Mouse (Mus musculus): ENCODE measurements at regions not wholly inside any gene's neighbourhood (a gene's known extent, or its start where the extent isn't known, plus 50 kb on each side); places are given as distances from the start of the nearest gene placed in this dataset.
"Not testable (repeated sequence)": the region's sequence is repeated elsewhere in the genome, so short reads cannot be mapped to it uniquely, and the experiment has no call there.

DNA sequence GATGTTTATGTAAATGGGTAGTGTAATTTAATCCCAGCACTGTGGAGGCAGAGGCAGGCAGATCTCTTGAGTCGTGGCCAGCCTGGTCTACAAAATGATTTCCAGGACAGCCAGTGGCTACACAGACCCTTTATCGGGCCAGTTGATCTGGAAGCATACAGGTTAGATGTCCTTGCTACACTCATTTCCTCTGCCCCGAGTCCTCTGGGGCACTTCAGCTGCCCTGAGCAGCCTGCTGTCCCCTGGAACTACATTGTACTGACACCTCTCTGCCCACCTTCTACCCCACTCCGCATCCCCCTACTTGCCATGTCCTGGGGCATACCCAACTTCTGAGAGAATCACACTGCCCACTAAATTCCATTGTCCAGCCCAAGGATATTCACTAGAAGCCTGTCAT lies 60.6 kb upstream of the Helt start:
- H3K36me3 ChIP-seq (ENCODE audit: control insufficient read depth, insufficient read depth): no peaks in the 10 kb centered on the region
- no peaks in the 10 kb centered on the region for H3K4me1 ChIP-seq (ENCODE audit: control insufficient read depth, insufficient read depth, low read length)
- H3K4me3 ChIP-seq (ENCODE audit: low read length): no peak overlapping the region
- H3K4me2 ChIP-seq (ENCODE audit: low read depth, low read length): no peak overlapping the region
- no peaks in the 10 kb centered on the region; the same call in 1 of the 2 replicates for H3K9me3 ChIP-seq (replicated peaks; ENCODE audit: control insufficient read depth, low read length)
- no peak overlapping the region for H3K9ac ChIP-seq (ENCODE audit: low read length)
- no peak overlapping the region for H3K27ac ChIP-seq (ENCODE audit: low read length)
- WGBS: 90% methylated on average over 4 of the region's 4 CpGs
- H3K27me3 ChIP-seq (ENCODE audit: control insufficient read depth, insufficient read depth, low read length): no peaks in the 10 kb centered on the region
- no peak for ATAC-seq (replicated peaks; ENCODE audit: extremely low read depth, insufficient read depth, low FRiP score)

GRCm38 (mm10) chr8:46357961-46358360 lies 63.5 kb upstream of the Helt start:
- not testable (repeated sequence) for H3K27ac ChIP-seq (ENCODE audit: low read length); H3K4me3 ChIP-seq (ENCODE audit: low read length); H3K4me2 ChIP-seq (ENCODE audit: low read depth, low read length); H3K9me3 ChIP-seq (replicated peaks; ENCODE audit: control insufficient read depth, low read length); H3K27me3 ChIP-seq (ENCODE audit: control insufficient read depth, insufficient read depth, low read length); H3K4me1 ChIP-seq (ENCODE audit: control insufficient read depth, insufficient read depth, low read length); H3K36me3 ChIP-seq (ENCODE audit: control insufficient read depth, insufficient read depth); ATAC-seq (replicated peaks; ENCODE audit: extremely low read depth, insufficient read depth, low FRiP score); H3K9ac ChIP-seq (ENCODE audit: low read length)
- 85% methylated on average over 9 of the region's 9 CpGs for WGBS

- no peaks in the 10 kb centered on the region for H3K27me3 ChIP-seq (ENCODE audit: control insufficient read depth, insufficient read depth, low read length)
- 90% methylated on average over 2 of the region's 2 CpGs for WGBS
- no peaks in the 10 kb centered on the region for H3K4me1 ChIP-seq (ENCODE audit: control insufficient read depth, insufficient read depth, low read length)
- H3K36me3 ChIP-seq (ENCODE audit: control insufficient read depth, insufficient read depth): no peaks in the 10 kb centered on the region
- no peak overlapping the region for H3K9ac ChIP-seq (ENCODE audit: low read length)
- no peak overlapping the region for H3K27ac ChIP-seq (ENCODE audit: low read length)
- no peak for ATAC-seq (replicated peaks; ENCODE audit: extremely low read depth, insufficient read depth, low FRiP score)
- H3K4me3 ChIP-seq (ENCODE audit: low read length): no peak overlapping the region
- H3K4me2 ChIP-seq (ENCODE audit: low read depth, low read length): no peak overlapping the region
- no peaks in the 10 kb centered on the region for H3K9me3 ChIP-seq (replicated peaks; ENCODE audit: control insufficient read depth, low read length)
Observed at GRCm38 (mm10) chr8:46362871-46363306, 68.4 kb upstream of the Helt start.

GRCm38 (mm10) chr8:46365711-46366110 lies 71.2 kb upstream of the Helt start:
- Histone ChIP-seq H3K9ac (ENCODE audit: low read length) (no peak overlapping the region), H3K27ac (ENCODE audit: low read length) (no peak overlapping the region), H3K36me3 (ENCODE audit: control insufficient read depth, insufficient read depth) (no peaks in the 10 kb centered on the region), H3K27me3 (ENCODE audit: control insufficient read depth, insufficient read depth, low read length) (no peaks in the 10 kb centered on the region), H3K4me1 (ENCODE audit: control insufficient read depth, insufficient read depth, low read length) (no peaks in the 10 kb centered on the region), H3K9me3 (replicated peaks; ENCODE audit: control insufficient read depth, low read length) (no peaks in the 10 kb centered on the region), H3K4me2 (ENCODE audit: low read depth, low read length) (no peak overlapping the region), H3K4me3 (ENCODE audit: low read length) (no peak overlapping the region)
- WGBS: 85% methylated on average over 5 of the region's 5 CpGs
- no peak for ATAC-seq (replicated peaks; ENCODE audit: extremely low read depth, insufficient read depth, low FRiP score)

GRCm38 (mm10) chr8:46367125-46367524 lies 72.7 kb upstream of the Helt start:
- Histone ChIP-seq H3K9ac (ENCODE audit: low read length) (no peak overlapping the region), H3K27ac (ENCODE audit: low read length) (no peak overlapping the region), H3K4me1 (ENCODE audit: control insufficient read depth, insufficient read depth, low read length) (no peaks in the 10 kb centered on the region), H3K27me3 (ENCODE audit: control insufficient read depth, insufficient read depth, low read length) (no peaks in the 10 kb centered on the region), H3K4me3 (ENCODE audit: low read length) (no peak overlapping the region), H3K9me3 (replicated peaks; ENCODE audit: control insufficient read depth, low read length) (no peaks in the 10 kb centered on the region), H3K4me2 (ENCODE audit: low read depth, low read length) (no peak overlapping the region), H3K36me3 (ENCODE audit: control insufficient read depth, insufficient read depth) (no peaks in the 10 kb centered on the region)
- no peak for ATAC-seq (replicated peaks; ENCODE audit: extremely low read depth, insufficient read depth, low FRiP score)
- 87% methylated on average over 3 of the region's 3 CpGs for WGBS

DNA sequence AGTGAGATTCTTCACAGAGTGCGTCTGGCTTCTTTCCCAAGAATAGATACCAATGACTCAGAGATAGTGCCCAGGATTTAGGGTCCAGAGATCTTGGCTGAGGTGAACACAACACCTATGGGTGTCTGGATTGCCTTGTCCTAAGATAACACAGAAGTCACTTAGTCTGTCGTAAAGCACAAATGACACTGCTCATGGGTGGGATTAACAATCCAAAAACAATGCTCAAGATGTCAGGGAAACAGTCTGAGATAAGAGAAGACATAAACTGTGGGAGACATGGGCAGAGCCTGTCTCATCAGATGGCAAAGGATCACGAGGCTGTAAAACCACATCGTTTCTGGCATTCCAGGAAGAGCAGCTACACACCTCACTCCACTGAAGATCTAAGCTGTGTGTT lies 79.6 kb upstream of the Helt start:
- Histone ChIP-seq H3K4me1 (ENCODE audit: control insufficient read depth, insufficient read depth, low read length) (no peaks in the 10 kb centered on the region), H3K4me3 (ENCODE audit: low read length) (no peak overlapping the region), H3K9me3 (replicated peaks; ENCODE audit: control insufficient read depth, low read length) (peaks cover 6% of the 10 kb centered on the region), H3K9ac (ENCODE audit: low read length) (no peak overlapping the region), H3K27ac (ENCODE audit: low read length) (no peak overlapping the region), H3K4me2 (ENCODE audit: low read depth, low read length) (no peak overlapping the region), H3K36me3 (ENCODE audit: control insufficient read depth, insufficient read depth) (no peaks in the 10 kb centered on the region), H3K27me3 (ENCODE audit: control insufficient read depth, insufficient read depth, low read length) (no peaks in the 10 kb centered on the region)
- ATAC-seq (replicated peaks; ENCODE audit: extremely low read depth, insufficient read depth, low FRiP score): no peak
- WGBS: 31% methylated on average over 4 of the region's 4 CpGs

- Histone ChIP-seq H3K4me1 (ENCODE audit: control insufficient read depth, insufficient read depth, low read length) (no peaks in the 10 kb centered on the region), H3K4me2 (ENCODE audit: low read depth, low read length) (no peak overlapping the region), H3K27ac (ENCODE audit: low read length) (no peak overlapping the region), H3K9me3 (replicated peaks; ENCODE audit: control insufficient read depth, low read length) (peaks cover 6% of the 10 kb centered on the region), H3K27me3 (ENCODE audit: control insufficient read depth, insufficient read depth, low read length) (no peaks in the 10 kb centered on the region), H3K9ac (ENCODE audit: low read length) (no peak overlapping the region), H3K36me3 (ENCODE audit: control insufficient read depth, insufficient read depth) (no peaks in the 10 kb centered on the region), H3K4me3 (ENCODE audit: low read length) (no peak overlapping the region)
- ATAC-seq (replicated peaks; ENCODE audit: extremely low read depth, insufficient read depth, low FRiP score): no peak
- 69% methylated on average over 2 of the region's 2 CpGs for WGBS
Observed at GRCm38 (mm10) chr8:46375986-46376385, 81.5 kb upstream of the Helt start.

DNA sequence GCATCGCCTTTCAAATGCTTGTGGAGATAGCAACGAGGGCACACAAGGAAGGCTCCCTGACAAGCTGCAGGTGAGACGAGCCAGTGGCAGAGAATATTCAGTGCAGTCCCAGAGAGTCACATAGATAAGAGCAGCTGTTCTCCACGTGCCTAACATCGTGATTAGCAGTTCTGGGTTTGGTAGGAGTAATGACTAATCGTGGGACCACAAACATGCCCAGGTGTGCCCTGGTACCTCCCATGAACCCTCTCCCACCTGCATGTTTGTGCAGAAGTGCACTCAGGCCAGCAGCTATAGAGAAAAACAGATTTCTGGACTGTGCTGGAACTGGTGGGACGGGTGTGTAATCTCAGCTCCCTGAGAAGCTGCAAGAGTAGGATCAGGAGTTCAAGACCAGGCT lies 85.9 kb upstream of the Acsl1 start:
- Histone ChIP-seq H3K4me1 (ENCODE audit: control insufficient read depth, insufficient read depth, low read length) (no peaks in the 10 kb centered on the region), H3K9me3 (replicated peaks; ENCODE audit: control insufficient read depth, low read length) (no peaks in the 10 kb centered on the region), H3K27ac (ENCODE audit: low read length) (no peak overlapping the region), H3K4me3 (ENCODE audit: low read length) (no peak overlapping the region), H3K36me3 (ENCODE audit: control insufficient read depth, insufficient read depth) (no peaks in the 10 kb centered on the region), H3K27me3 (ENCODE audit: control insufficient read depth, insufficient read depth, low read length) (no peaks in the 10 kb centered on the region), H3K4me2 (ENCODE audit: low read depth, low read length) (no peak overlapping the region), H3K9ac (ENCODE audit: low read length) (no peak overlapping the region)
- ATAC-seq (replicated peaks; ENCODE audit: extremely low read depth, insufficient read depth, low FRiP score): no peak
- 57% methylated on average over 7 of the region's 7 CpGs for WGBS

DNA sequence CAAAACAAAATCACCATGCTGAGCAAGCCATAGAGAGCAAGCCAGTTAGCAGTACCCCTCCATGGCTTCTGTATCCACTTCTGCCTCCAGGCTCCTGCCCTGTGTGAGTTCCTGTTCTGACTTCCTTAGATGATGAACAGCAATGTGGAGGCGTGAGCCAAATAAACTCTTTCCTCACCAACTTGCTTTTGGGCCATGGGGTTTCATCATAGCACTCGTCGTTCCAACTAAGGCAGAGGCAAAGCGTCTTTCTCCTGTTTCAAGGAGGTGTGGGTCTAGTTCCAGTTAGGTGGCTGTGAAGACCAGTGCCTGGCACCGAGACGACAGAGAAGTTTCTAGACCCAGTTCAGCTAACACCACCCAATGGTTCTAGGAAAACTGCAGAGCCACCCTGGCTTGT lies 85.0 kb upstream of the Acsl1 start:
- no peak overlapping the region for H3K4me3 ChIP-seq (ENCODE audit: low read length)
- H3K27ac ChIP-seq (ENCODE audit: low read length): no peak overlapping the region
- H3K27me3 ChIP-seq (ENCODE audit: control insufficient read depth, insufficient read depth, low read length): no peaks in the 10 kb centered on the region
- WGBS: 88% methylated on average over 6 of the region's 6 CpGs
- no peaks in the 10 kb centered on the region for H3K4me1 ChIP-seq (ENCODE audit: control insufficient read depth, insufficient read depth, low read length)
- no peaks in the 10 kb centered on the region for H3K9me3 ChIP-seq (replicated peaks; ENCODE audit: control insufficient read depth, low read length)
- no peak overlapping the region for H3K4me2 ChIP-seq (ENCODE audit: low read depth, low read length)
- ATAC-seq (replicated peaks; ENCODE audit: extremely low read depth, insufficient read depth, low FRiP score): no peak
- no peak overlapping the region for H3K9ac ChIP-seq (ENCODE audit: low read length)
- H3K36me3 ChIP-seq (ENCODE audit: control insufficient read depth, insufficient read depth): no peaks in the 10 kb centered on the region

DNA sequence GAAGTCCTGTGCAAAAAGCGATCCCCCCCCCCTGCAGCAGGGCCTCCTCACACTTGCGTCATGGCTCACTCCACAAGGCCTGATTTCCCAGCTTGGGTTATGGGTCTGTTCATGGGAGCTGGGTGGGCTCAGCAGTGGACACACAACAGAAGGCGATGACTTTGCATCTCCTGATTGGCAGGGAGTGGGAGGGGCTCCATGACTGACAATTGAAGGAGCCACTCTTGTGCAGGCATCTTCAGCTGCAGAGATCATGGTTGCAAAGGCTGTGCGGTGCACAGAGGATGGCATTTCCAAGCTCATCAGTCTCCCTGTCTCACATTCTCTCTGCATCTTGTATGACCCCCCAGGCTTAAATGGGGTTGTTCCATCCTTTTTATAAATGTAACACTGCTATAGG lies 84.3 kb upstream of the Acsl1 start:
- 78% methylated on average over 4 of the region's 4 CpGs for WGBS

More for the DNA sequence above, 84.3 kb upstream of the Acsl1 start:
- Histone ChIP-seq H3K4me3 (ENCODE audit: low read length) (no peak overlapping the region), H3K9me3 (replicated peaks; ENCODE audit: control insufficient read depth, low read length) (no peaks in the 10 kb centered on the region), H3K27ac (ENCODE audit: low read length) (no peak overlapping the region), H3K4me2 (ENCODE audit: low read depth, low read length) (no peak overlapping the region), H3K9ac (ENCODE audit: low read length) (no peak overlapping the region), H3K4me1 (ENCODE audit: control insufficient read depth, insufficient read depth, low read length) (no peaks in the 10 kb centered on the region), H3K36me3 (ENCODE audit: control insufficient read depth, insufficient read depth) (no peaks in the 10 kb centered on the region), H3K27me3 (ENCODE audit: control insufficient read depth, insufficient read depth, low read length) (no peaks in the 10 kb centered on the region)
- ATAC-seq (replicated peaks; ENCODE audit: extremely low read depth, insufficient read depth, low FRiP score): no peak

Data from heart, embryonic 16.5 days (tissue).